ENCODE assay signal across 8 mouse cellular contexts in the genomic region with DNA sequence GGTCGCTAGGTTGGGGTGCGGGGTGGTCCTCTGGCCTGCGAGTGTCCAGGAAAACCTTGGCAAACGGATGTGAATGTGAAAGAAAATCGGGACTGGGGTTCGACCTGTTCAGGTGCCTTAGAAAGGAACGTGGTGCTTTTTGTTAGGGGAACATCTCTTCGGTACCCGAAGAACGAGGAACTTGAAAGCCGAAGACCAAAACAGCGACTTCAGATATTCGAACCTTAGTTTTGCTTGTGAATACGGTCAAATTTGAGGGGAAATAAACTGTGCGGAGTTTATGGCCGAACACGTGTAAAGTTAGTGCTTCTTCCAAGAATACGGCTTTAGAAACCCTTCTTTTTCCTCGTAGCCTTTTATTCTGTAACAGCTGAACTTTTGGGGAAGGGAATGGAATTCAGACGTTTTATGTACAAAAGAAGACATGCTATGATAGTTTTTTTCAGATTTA. TPM values are rescaled to one million over a fixed set of nuclear protein-coding genes. Genes with fewer than 3 reads are reported as not detected.
DNase-seq lines count a peak whose midpoint lies in the region; ATAC-seq and TF ChIP-seq lines count a peak whose summit lies in the region.

No protein-coding gene starts in this region.

- no peak for DNase-seq in kidney, adult 18-20 months
- peak; percentile 27 for DNase-seq in Muller cell, postnatal 12 days (ENCODE audit: inconsistent ontology term)
- DNase-seq in heart, postnatal 0 days (ENCODE audit: low spot score): no peak
- no peak for DNase-seq in ovary, adult 18-20 months (ENCODE audit: low spot score)
- DNase-seq in layer of hippocampus, postnatal 10 days (ENCODE audit: low spot score in 2 of 2): no peak
- DNase-seq in cerebellum, adult 9-11 months: no peak

- WGBS in kidney, embryonic 14.5 days: 0% methylated on average over 20 of the region's 20 CpGs
- under 1% methylated on average over 20 of the region's 20 CpGs for WGBS in heart, postnatal 0 days
- WGBS in macrophage (ENCODE audit: missing documents): 0% methylated on average over 20 of the region's 20 CpGs

- peak overlapping the region; percentile 100 for H3K9ac ChIP-seq in kidney, embryonic 14.5 days (ENCODE audit: low read depth, low read length)
- peak overlapping the region; percentile 97 for H3K9ac ChIP-seq in heart, postnatal 0 days (replicated peaks; ENCODE audit: low read depth, low read length)

- H3K36me3 ChIP-seq in kidney, embryonic 14.5 days (ENCODE audit: control insufficient read depth, insufficient read depth, low read length): no peaks in the 10 kb centered on the region
- H3K36me3 ChIP-seq in heart, postnatal 0 days (replicated peaks; ENCODE audit: control insufficient read depth, insufficient read depth, low read length): no peaks in the 10 kb centered on the region
- H3K36me3 ChIP-seq in macrophage (ENCODE audit: inconsistent target): no peaks in the 10 kb centered on the region

- H3K4me1 ChIP-seq in kidney, embryonic 14.5 days (ENCODE audit: control insufficient read depth, insufficient read depth, low read length): peaks cover 13% of the 10 kb centered on the region
- peaks cover 22% of the 10 kb centered on the region for H3K4me1 ChIP-seq in heart, postnatal 0 days (ENCODE audit: control insufficient read depth, insufficient read depth)

- H3K9me3 ChIP-seq in kidney, embryonic 14.5 days (ENCODE audit: control insufficient read depth, low read length): no peaks in the 10 kb centered on the region
- no peaks in the 10 kb centered on the region for H3K9me3 ChIP-seq in heart, postnatal 0 days (replicated peaks; ENCODE audit: control insufficient read depth, low read length)

- no peaks in the 10 kb centered on the region for H3K27me3 ChIP-seq in kidney, embryonic 14.5 days (ENCODE audit: control insufficient read depth, insufficient read depth, low read length)
- no peaks in the 10 kb centered on the region for H3K27me3 ChIP-seq in heart, postnatal 0 days (ENCODE audit: control insufficient read depth, insufficient read depth, low read length)

- peaks cover 54% of the 10 kb centered on the region for H3K79me2 ChIP-seq in macrophage (ENCODE audit: inconsistent target)

- TF ChIP-seq CTCF in heart, postnatal 0 days (IDR thresholded peaks at IDR 0.05; ENCODE audit: low read depth): no peak

- H3K4me3 ChIP-seq in kidney, embryonic 14.5 days (ENCODE audit: low read length): peak overlapping the region; percentile 90
- H3K4me3 ChIP-seq in heart, postnatal 0 days (ENCODE audit: low read depth, low read length): peak overlapping the region; percentile 93
- H3K4me3 ChIP-seq in macrophage (ENCODE audit: inconsistent target): peak overlapping the region; percentile 78

- peak overlapping the region; percentile 97 for H3K27ac ChIP-seq in kidney, embryonic 14.5 days (ENCODE audit: low read depth, low read length)
- peak overlapping the region; percentile 96 for H3K27ac ChIP-seq in heart, postnatal 0 days (ENCODE audit: low read depth)
- H3K27ac ChIP-seq in macrophage: peak overlapping the region; percentile 57

- no peak for TF ChIP-seq EP300 in heart, postnatal 0 days (IDR thresholded peaks at IDR 0.05; ENCODE audit: low read depth)

- no peak for ATAC-seq in kidney, embryonic 14.5 days (ENCODE audit: low FRiP score, low TSS enrichment)
- ATAC-seq in heart, postnatal 0 days (ENCODE audit: insufficient read depth, low read depth): no peak

- peak overlapping the region; percentile 43 for H3K4me2 ChIP-seq in kidney, embryonic 14.5 days (replicated peaks; ENCODE audit: low read depth, low read length)
- H3K4me2 ChIP-seq in heart, postnatal 0 days (ENCODE audit: low read depth, low read length): peak overlapping the region; percentile 86

RNA-seq across cellular contexts. Expression of a gene that starts 1.0 kb away (rescaled TPM):
- 62.8 and 71.9 TPM in 2 replicates for polyA plus RNA-seq in kidney, embryonic 14.5 days (2014; fragmentation: Nextera tagmentation; extraction: Ambion mirVana)
- total RNA-seq in heart, postnatal 0 days (2014; rRNA removed; ENCODE audit: low replicate concordance): 100 TPM in 2 replicates
- polyA plus RNA-seq in heart, postnatal 0 days (2015; fragmentation: Nextera tagmentation; extraction: Ambion mirVana): 18.6 and 20.9 TPM in 2 replicates
- total RNA-seq in macrophage (2018; cell fraction: chromatin; rRNA removed): 100 to 1,000 TPM; 102 to 213 (median 156) TPM
- 100 to 1,000 TPM in 3 of 26 experiments, 10 to 100 TPM in 23; 78.7 to 145 (median 89.1) TPM for total RNA-seq in macrophage (2018; cell fraction: cytosol; rRNA removed)
- 100 to 1,000 TPM in 23 of 26 experiments, 10 to 100 TPM in 3; 91.6 to 221 (median 127) TPM for total RNA-seq in macrophage (2018; cell fraction: nucleus; rRNA removed)
- polyA plus RNA-seq in macrophage (2018): 61.0 to 80.1 TPM (median 72.2 TPM) in 3 replicates
- total RNA-seq in layer of hippocampus, postnatal 10 days (2021): 100 to 1,000 TPM; 146 to 157 TPM
